Mouse (Mus musculus): ENCODE data around the gene Matn1.

The Matn1 gene

GRCm38 (mm10) chr4:130917564-130917963 lies 26.6 kb upstream of the Matn1 start:
- DNase-seq (ENCODE audit: low read depth, low spot score), result no peak

GRCm38 (mm10) chr4:130918805-130919749 lies 25.1 kb upstream of the Matn1 start:
- DNase-seq (ENCODE audit: low read depth, low spot score), result no peak

GRCm38 (mm10) chr4:130919750-130920356 lies 24.3 kb upstream of the Matn1 start:
- no peak for DNase-seq (ENCODE audit: low read depth, low spot score)

GRCm38 (mm10) chr4:130920951-130921693 lies 23.1 kb upstream of the Matn1 start:
- DNase-seq (ENCODE audit: low read depth, low spot score), result no peak

- DNase-seq (ENCODE audit: low read depth, low spot score), result no peak
Measured at GRCm38 (mm10) chr4:130921986-130922385, 22.2 kb upstream of the Matn1 start.

- no peak for DNase-seq (ENCODE audit: low read depth, low spot score)
Measured at GRCm38 (mm10) chr4:130926274-130926673, 17.9 kb upstream of the Matn1 start.

- no peak for DNase-seq (ENCODE audit: low read depth, low spot score)
Measured at GRCm38 (mm10) chr4:130927821-130928220, 16.4 kb upstream of the Matn1 start.

- DNase-seq (ENCODE audit: low read depth, low spot score), result no peak
Measured at GRCm38 (mm10) chr4:130942644-130943043, 1.5 kb upstream of the Matn1 start.

GRCm38 (mm10) chr4:130944779-130945178 lies 594 bp downstream of the Matn1 start:
- no peak for DNase-seq (ENCODE audit: low read depth, low spot score)

GRCm38 (mm10) chr4:130947094-130947647 lies 3.0 kb downstream of the Matn1 start:
- DNase-seq (ENCODE audit: low read depth, low spot score), result peak; percentile 50

- DNase-seq (ENCODE audit: low read depth, low spot score), result no peak
Measured at GRCm38 (mm10) chr4:130949821-130950384, 5.7 kb downstream of the Matn1 start.

GRCm38 (mm10) chr4:130952531-130952930 lies 8.3 kb downstream of the Matn1 start:
- DNase-seq (ENCODE audit: low read depth, low spot score), result peak; percentile 6

GRCm38 (mm10) chr4:130957156-130957555 lies 13.0 kb downstream of the Matn1 start:
- DNase-seq (ENCODE audit: low read depth, low spot score), result no peak

- no peak for DNase-seq (ENCODE audit: low read depth, low spot score)
Measured at GRCm38 (mm10) chr4:130958812-130959211, 14.6 kb downstream of the Matn1 start.

- no peak for DNase-seq (ENCODE audit: low read depth, low spot score)
Measured at GRCm38 (mm10) chr4:130959678-130960077, 15.5 kb downstream of the Matn1 start.

- DNase-seq (ENCODE audit: low read depth, low spot score), result peak; percentile 72
Measured at GRCm38 (mm10) chr4:130960118-130960734, 16.0 kb downstream of the Matn1 start.

- no peak for DNase-seq (ENCODE audit: low read depth, low spot score)
Measured at GRCm38 (mm10) chr4:130971278-130971677, 27.1 kb downstream of the Matn1 start.

- DNase-seq (ENCODE audit: low read depth, low spot score), result no peak
Measured at GRCm38 (mm10) chr4:130972421-130972829, 28.2 kb downstream of the Matn1 start.

- DNase-seq (ENCODE audit: low read depth, low spot score), result no peak
Measured at GRCm38 (mm10) chr4:130973332-130974263, 29.4 kb downstream of the Matn1 start.

GRCm38 (mm10) chr4:130978981-130979380 lies 34.8 kb downstream of the Matn1 start:
- peak; percentile 12 for DNase-seq (ENCODE audit: low read depth, low spot score)
